Mouse (Mus musculus) embryo, embryonic 10.5 days (tissue): ENCODE measurements around the gene Gtf2h1.
A peak's percentile ranks its signal among the peaks of the same experiment; 100 is the strongest.

Source experiments
- DNase-seq: peaks from one replicate; pipeline ENCODE4 v3.0.0-alpha.2; 2015; ENCODE audit warnings: low spot score

Gene Gtf2h1

GRCm38 (mm10) chr7:46851026-46851425 is 55.1 kb downstream of the Gtf2h1 start:
- DNase-seq = peak; percentile 22

- DNase-seq = no peak
Observed at GRCm38 (mm10) chr7:46852666-46853065, 56.8 kb downstream of the Gtf2h1 start.

- no peak for DNase-seq
Observed at GRCm38 (mm10) chr7:46853365-46853764, 57.5 kb downstream of the Gtf2h1 start.

- DNase-seq = no peak
Observed at GRCm38 (mm10) chr7:46855866-46856560, 60.1 kb downstream of the Gtf2h1 start.

DNA sequence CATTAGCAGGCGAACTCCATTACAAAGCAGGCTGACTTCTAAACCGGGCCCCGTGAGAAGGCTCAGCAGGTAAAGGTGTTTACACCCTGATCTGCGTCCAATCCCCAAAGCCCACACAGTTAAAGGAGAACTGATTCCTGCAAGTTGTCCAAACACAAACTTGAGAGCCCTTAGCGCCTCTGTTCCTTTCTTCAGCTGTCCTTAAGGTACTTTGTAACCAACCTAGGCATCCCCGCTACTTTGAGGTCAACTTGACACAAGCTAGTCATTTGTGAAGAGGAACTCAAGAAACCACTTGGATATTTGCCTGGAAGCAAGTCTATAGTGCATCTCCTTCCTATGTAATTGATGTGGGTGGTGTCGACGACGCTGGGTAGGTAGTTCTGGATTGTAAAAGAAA is 61.5 kb downstream of the Gtf2h1 start:
- no peak for DNase-seq

DNA sequence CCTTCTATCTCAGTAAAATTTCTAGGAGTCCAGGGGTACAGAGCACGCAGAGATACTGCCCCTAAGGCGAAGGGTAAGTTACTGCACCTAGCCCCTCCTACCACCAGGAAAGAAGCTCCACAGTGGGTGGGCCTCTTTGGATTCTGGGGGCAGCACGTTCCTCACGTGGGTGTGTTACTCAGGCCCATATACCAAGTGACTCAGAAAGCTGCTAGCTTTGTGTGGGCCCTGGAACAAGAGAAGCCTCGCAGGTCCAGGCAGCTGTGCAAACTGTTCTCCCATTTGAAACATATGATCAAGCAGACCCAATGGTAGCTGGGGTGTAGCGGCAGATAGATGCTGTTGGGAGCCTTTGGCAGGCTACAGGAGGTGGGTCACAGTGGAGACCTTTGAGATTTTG is 63.1 kb downstream of the Gtf2h1 start:
- DNase-seq = no peak

DNA sequence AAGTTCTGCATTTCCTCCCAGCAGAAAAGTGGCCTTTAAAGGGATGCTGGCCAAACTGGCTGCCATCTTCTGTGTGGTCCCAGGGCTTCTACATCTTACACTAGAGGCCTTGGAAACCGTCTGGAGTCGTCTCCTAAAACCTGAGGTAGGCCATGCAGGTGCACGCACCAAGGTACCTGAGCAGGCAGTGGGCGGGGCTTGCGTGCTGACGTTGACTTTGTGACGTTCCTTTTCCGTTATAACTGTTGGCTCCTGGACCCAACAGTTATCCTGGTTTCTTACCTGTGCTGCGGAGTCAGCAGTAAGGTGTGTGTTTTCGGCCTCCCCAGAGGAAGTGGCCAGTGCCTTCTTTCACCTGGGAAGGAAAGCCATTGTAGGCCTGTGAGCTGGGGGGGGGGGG is 65.1 kb downstream of the Gtf2h1 start, which contains the start of gene Ldhc:
Gene Ldhc, plus strand, starts transcription at position 208 of the 400 bp plus-strand sequence.
- no peak for DNase-seq

GRCm38 (mm10) chr7:46871988-46872387 is 76.1 kb downstream of the Gtf2h1 start:
- DNase-seq = no peak
